Mouse (Mus musculus): ENCODE data around the gene Pofut2. TPM values are rescaled to one million over a fixed set of nuclear protein-coding genes. Genes with fewer than 3 reads are reported as not detected.
"Not testable (repeated sequence)": the region's sequence is repeated elsewhere in the genome, so short reads cannot be mapped to it uniquely, and the experiment has no call there.

Gene Pofut2
- polyA plus RNA-seq, 1 experiment from 2014 or later, result 135 TPM

- H3K4me2 ChIP-seq, result no peak overlapping the region
- DNase-seq, result no peak
- no peaks in the 10 kb centered on the region for H3K9me3 ChIP-seq (ENCODE audit: low read depth, low read length)
- ATAC-seq (ENCODE audit: insufficient read depth), result no peak
- peak overlapping the region; percentile 30; the same call in 1 of the 2 replicates for H3K27ac ChIP-seq (ENCODE audit: low read depth)
- H3K27me3 ChIP-seq (ENCODE audit: insufficient read depth, low read length), result no peaks in the 10 kb centered on the region
- H3K4me3 ChIP-seq (ENCODE audit: low read depth, low read length), result no peak overlapping the region
- no peak for TF ChIP-seq CTCF (IDR thresholded peaks at IDR 0.05; ENCODE audit: low read depth)
- H3K9ac ChIP-seq, result no peak overlapping the region
- WGBS, result 84% methylated on average over 14 of the region's 14 CpGs
- H3K36me3 ChIP-seq (ENCODE audit: insufficient read depth), result peaks cover 83% of the 10 kb centered on the region
- no peaks in the 10 kb centered on the region for H3K4me1 ChIP-seq (ENCODE audit: insufficient read depth)
Observed at GRCm38 (mm10) chr10:77267027-77267426, 8.0 kb downstream of the Pofut2 start.

- 77% methylated on average over 7 of the region's 7 CpGs for WGBS
- no peak overlapping the region for H3K4me3 ChIP-seq (ENCODE audit: low read depth, low read length)
- ATAC-seq (ENCODE audit: insufficient read depth), result no peak
- no peaks in the 10 kb centered on the region for H3K4me1 ChIP-seq (ENCODE audit: insufficient read depth)
- H3K27me3 ChIP-seq (ENCODE audit: insufficient read depth, low read length), result no peaks in the 10 kb centered on the region
- H3K27ac ChIP-seq (ENCODE audit: low read depth), result no peak overlapping the region
- no peaks in the 10 kb centered on the region for H3K9me3 ChIP-seq (ENCODE audit: low read depth, low read length)
- no peak for DNase-seq
- H3K4me2 ChIP-seq, result no peak overlapping the region
- H3K9ac ChIP-seq, result no peak overlapping the region
- no peak for TF ChIP-seq CTCF (IDR thresholded peaks at IDR 0.05; ENCODE audit: low read depth)
- H3K36me3 ChIP-seq (ENCODE audit: insufficient read depth), result peaks cover 62% of the 10 kb centered on the region
Observed at GRCm38 (mm10) chr10:77269129-77269528, 10.1 kb downstream of the Pofut2 start.

DNA sequence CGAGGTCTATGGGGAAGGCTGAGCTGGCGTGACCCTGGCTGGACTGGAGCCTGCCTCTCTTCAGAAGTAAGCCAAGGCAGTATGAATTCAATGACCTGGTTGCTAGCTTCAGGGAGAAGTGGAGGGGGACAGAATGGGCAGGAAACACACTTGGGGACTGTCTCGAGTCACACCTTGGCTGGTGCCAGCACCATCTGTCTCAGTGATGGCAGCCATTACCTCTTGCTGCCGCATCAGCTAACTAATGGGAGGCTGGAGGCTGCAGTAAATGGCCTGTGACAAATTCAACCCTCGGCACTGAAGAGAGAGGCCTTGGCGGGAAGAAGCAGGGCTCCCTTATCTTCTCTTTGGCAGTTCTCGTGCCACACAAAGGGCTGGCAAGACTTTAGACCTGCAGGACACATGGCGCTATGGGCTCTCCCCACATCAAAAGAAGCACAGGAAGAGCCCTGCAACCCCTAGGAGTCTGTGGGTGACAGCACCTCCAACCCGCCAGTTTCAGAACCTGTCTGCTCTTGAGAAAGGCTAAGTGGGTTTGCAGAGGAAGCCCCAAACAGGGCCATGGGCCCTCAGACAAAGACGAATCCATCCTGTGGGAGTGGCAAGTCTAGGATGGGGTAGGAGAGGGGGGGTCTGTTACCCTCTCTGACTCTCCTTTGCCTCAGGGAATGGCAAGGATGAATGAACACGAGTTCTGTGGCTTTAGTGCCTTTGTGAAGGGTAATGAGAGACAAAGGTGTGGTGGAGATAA, 14.1 kb downstream of the Pofut2 start:
- H3K4me1 ChIP-seq (ENCODE audit: insufficient read depth), result no peaks in the 10 kb centered on the region
- H3K4me3 ChIP-seq (ENCODE audit: low read depth, low read length), result no peak overlapping the region
- no peaks in the 10 kb centered on the region for H3K9me3 ChIP-seq (ENCODE audit: low read depth, low read length)
- WGBS, result 57% methylated on average over 11 of the region's 11 CpGs
- peaks cover 22% of the 10 kb centered on the region for H3K36me3 ChIP-seq (ENCODE audit: insufficient read depth)
- DNase-seq (no peak), ATAC-seq (ENCODE audit: insufficient read depth) (no peak)
- no peaks in the 10 kb centered on the region for H3K27me3 ChIP-seq (ENCODE audit: insufficient read depth, low read length)
- no peak overlapping the region for H3K27ac ChIP-seq (ENCODE audit: low read depth)
- TF ChIP-seq CTCF (IDR thresholded peaks at IDR 0.05; ENCODE audit: low read depth), result no peak
- H3K4me2 ChIP-seq, result no peak overlapping the region
- no peak overlapping the region for H3K9ac ChIP-seq

GRCm38 (mm10) chr10:77273798-77274197, 14.8 kb downstream of the Pofut2 start:
- ATAC-seq (ENCODE audit: insufficient read depth) (no peak), DNase-seq (no peak)
- H3K36me3 ChIP-seq (ENCODE audit: insufficient read depth), result peaks cover 15% of the 10 kb centered on the region
- no peak overlapping the region for H3K9ac ChIP-seq
- H3K27ac ChIP-seq (ENCODE audit: low read depth), result no peak overlapping the region
- H3K4me1 ChIP-seq (ENCODE audit: insufficient read depth), result no peaks in the 10 kb centered on the region
- H3K4me2 ChIP-seq, result no peak overlapping the region
- no peaks in the 10 kb centered on the region for H3K27me3 ChIP-seq (ENCODE audit: insufficient read depth, low read length)
- H3K9me3 ChIP-seq (ENCODE audit: low read depth, low read length), result no peaks in the 10 kb centered on the region
- no peak for TF ChIP-seq CTCF (IDR thresholded peaks at IDR 0.05; ENCODE audit: low read depth)
- no peak overlapping the region for H3K4me3 ChIP-seq (ENCODE audit: low read depth, low read length)

GRCm38 (mm10) chr10:77282085-77282484, 23.1 kb downstream of the Pofut2 start:
- not testable (repeated sequence) for H3K27me3 ChIP-seq (ENCODE audit: insufficient read depth, low read length); H3K9ac ChIP-seq; H3K27ac ChIP-seq (ENCODE audit: low read depth); H3K4me3 ChIP-seq (ENCODE audit: low read depth, low read length); ATAC-seq (ENCODE audit: insufficient read depth); H3K9me3 ChIP-seq (ENCODE audit: low read depth, low read length); H3K36me3 ChIP-seq (ENCODE audit: insufficient read depth); H3K4me2 ChIP-seq; DNase-seq
- 72% methylated on average over 1 of the region's 1 CpGs for WGBS
- H3K4me1 ChIP-seq (ENCODE audit: insufficient read depth), result peaks cover 12% of the 10 kb centered on the region
- TF ChIP-seq CTCF (IDR thresholded peaks at IDR 0.05; ENCODE audit: low read depth), result peak; percentile 30

GRCm38 (mm10) chr10:77282822-77283221, 23.8 kb downstream of the Pofut2 start:
- H3K4me3 ChIP-seq (ENCODE audit: low read depth, low read length), result no peak overlapping the region

GRCm38 (mm10) chr10:77284832-77285231, 25.8 kb downstream of the Pofut2 start:
- WGBS, result 28% methylated on average over 6 of the region's 6 CpGs
- DNase-seq, result peak; percentile 89
- Histone ChIP-seq H3K4me3 (ENCODE audit: low read depth, low read length) (no peak overlapping the region), H3K4me2 (no peak overlapping the region), H3K9ac (no peak overlapping the region), H3K36me3 (ENCODE audit: insufficient read depth) (no peaks in the 10 kb centered on the region), H3K9me3 (ENCODE audit: low read depth, low read length) (no peaks in the 10 kb centered on the region), H3K27me3 (ENCODE audit: insufficient read depth, low read length) (no peaks in the 10 kb centered on the region), H3K27ac (ENCODE audit: low read depth) (peak overlapping the region; percentile 34; the same call in 1 of the 2 replicates), H3K4me1 (ENCODE audit: insufficient read depth) (peaks cover 12% of the 10 kb centered on the region)
- peak; percentile 52 for ATAC-seq (ENCODE audit: insufficient read depth)
- TF ChIP-seq CTCF (IDR thresholded peaks at IDR 0.05; ENCODE audit: low read depth), result no peak

More at GRCm38 (mm10) chr10:77282822-77283221, 23.8 kb downstream of the Pofut2 start:
- no peak overlapping the region for H3K4me2 ChIP-seq
- peak; percentile 88 for DNase-seq
- peaks cover 12% of the 10 kb centered on the region for H3K4me1 ChIP-seq (ENCODE audit: insufficient read depth)
- H3K9me3 ChIP-seq (ENCODE audit: low read depth, low read length), result no peaks in the 10 kb centered on the region
- 21% methylated on average over 6 of the region's 6 CpGs for WGBS
- ATAC-seq (ENCODE audit: insufficient read depth), result no peak; the same call in 1 of the 2 replicates
- H3K27ac ChIP-seq (ENCODE audit: low read depth), result no peak overlapping the region
- peak; percentile 98 for TF ChIP-seq CTCF (IDR thresholded peaks at IDR 0.05; ENCODE audit: low read depth)
- H3K27me3 ChIP-seq (ENCODE audit: insufficient read depth, low read length), result no peaks in the 10 kb centered on the region
- no peak overlapping the region for H3K9ac ChIP-seq
- no peaks in the 10 kb centered on the region for H3K36me3 ChIP-seq (ENCODE audit: insufficient read depth)

All from lung, embryonic 14.5 days (tissue).